Mouse (Mus musculus) cerebellum, adult 2 months (tissue): ENCODE measurements at regions not wholly inside any gene's neighbourhood (a gene's known extent, or its start where the extent isn't known, plus 50 kb on each side); places are given as distances from the start of the nearest gene placed in this dataset.

Source experiments
- DNase-seq, 2 experiments: peaks; one replicate each; pipeline ENCODE4 v3.0.0; 2021
- H3K27ac ChIP-seq: fragments of 200-500 bp; 2 replicates; pipeline ENCODE4 v1.5.1; 2012; ENCODE audit warnings: low read length, control low read depth, inconsistent platforms; ENCODE audit not compliant: insufficient read depth
- H3K27me3 ChIP-seq: fragments of 200-500 bp; 2 replicates; pipeline ENCODE4 v1.6.1; 2012; ENCODE audit warnings: inconsistent platforms, mild to moderate bottlenecking, low read length, moderate library complexity; ENCODE audit not compliant: control insufficient read depth, insufficient read depth
- H3K4me1 ChIP-seq: fragments of 200-500 bp; 2 replicates; pipeline ENCODE4 v1.6.1; 2011; ENCODE audit warnings: low read length; ENCODE audit not compliant: control insufficient read depth, insufficient read depth
- H3K4me3 ChIP-seq: fragments of 200-500 bp; replicated peaks from 2 replicates; pipeline ENCODE3; 2011; ENCODE audit warnings: mild to moderate bottlenecking, low read depth, low read length, control low read depth; ENCODE audit not compliant: insufficient read depth
- CTCF ChIP-seq: fragments of 200-500 bp; IDR thresholded peaks from 2 replicates; pipeline ENCODE4 v1.5.1; 2011; ENCODE audit warnings: low read depth, mild to moderate bottlenecking, control low read depth, low read length, moderate library complexity, borderline replicate concordance; ENCODE audit not compliant: insufficient read depth
- POLR2A ChIP-seq: fragments of 200-500 bp; IDR thresholded peaks from 2 replicates; pipeline ENCODE4 v1.6.1; 2011; ENCODE audit warnings: low read length, control low read depth, borderline replicate concordance; ENCODE audit not compliant: insufficient read depth
- WGBS: fragments of 180-500 bp; shearing (Covaris S2); methylation state at CpG from one replicate; pipeline ENCODE4 v1.1.7; 2018; 5-methylcytosine and 5-hydroxymethylcytosine counted together

GRCm38 (mm10) chr7:36522960-36523359 lies 175.0 kb upstream of the Tshz3 start:
- H3K27ac ChIP-seq = no peak overlapping the region
- 75% methylated on average over 5 of the region's 5 CpGs for WGBS
- no peaks in the 10 kb centered on the region for H3K27me3 ChIP-seq
- no peak for TF ChIP-seq POLR2A
- TF ChIP-seq CTCF = no peak
- H3K4me3 ChIP-seq = no peak overlapping the region
- no peak for DNase-seq
- H3K4me1 ChIP-seq = no peaks in the 10 kb centered on the region

GRCm38 (mm10) chr7:36526148-36526547 lies 171.8 kb upstream of the Tshz3 start:
- WGBS = 22% methylated on average over 7 of the region's 7 CpGs
- H3K4me1 ChIP-seq = no peaks in the 10 kb centered on the region
- DNase-seq = no peak
- H3K4me3 ChIP-seq = no peak overlapping the region
- no peaks in the 10 kb centered on the region for H3K27me3 ChIP-seq
- no peak overlapping the region for H3K27ac ChIP-seq
- TF ChIP-seq POLR2A = no peak
- TF ChIP-seq CTCF = no peak

- 70% methylated on average over 3 of the region's 3 CpGs for WGBS
- TF ChIP-seq POLR2A (no peak), CTCF (no peak)
These were observed 171.2 kb upstream of the Tshz3 start for GRCm38 (mm10) chr7:36526692-36527091.

GRCm38 (mm10) chr7:36529504-36530065 lies 168.3 kb upstream of the Tshz3 start:
- no peaks in the 10 kb centered on the region for H3K27me3 ChIP-seq
- H3K4me3 ChIP-seq = no peak overlapping the region
- 85% methylated on average over 15 of the region's 15 CpGs for WGBS
- no peaks in the 10 kb centered on the region for H3K4me1 ChIP-seq
- H3K27ac ChIP-seq = no peak overlapping the region
- TF ChIP-seq CTCF (no peak), POLR2A (no peak)
- no peak for DNase-seq

More at GRCm38 (mm10) chr7:36526692-36527091, 171.2 kb upstream of the Tshz3 start:
- no peak overlapping the region for H3K4me3 ChIP-seq
- no peaks in the 10 kb centered on the region for H3K27me3 ChIP-seq
- H3K27ac ChIP-seq = no peak overlapping the region
- H3K4me1 ChIP-seq = no peaks in the 10 kb centered on the region
- no peak for DNase-seq

GRCm38 (mm10) chr7:36531559-36531958 lies 166.4 kb upstream of the Tshz3 start:
- no peak for DNase-seq
- Histone ChIP-seq H3K27me3 (no peaks in the 10 kb centered on the region), H3K4me1 (no peaks in the 10 kb centered on the region), H3K4me3 (no peak overlapping the region), H3K27ac (no peak overlapping the region)
- WGBS = 74% methylated on average over 1 of the region's 1 CpGs
- TF ChIP-seq CTCF (no peak), POLR2A (no peak)

- Histone ChIP-seq H3K27me3 (no peaks in the 10 kb centered on the region), H3K4me1 (no peaks in the 10 kb centered on the region), H3K4me3 (no peak overlapping the region), H3K27ac (no peak overlapping the region)
- WGBS = 72% methylated on average over 11 of the region's 11 CpGs
- no peak for DNase-seq
- TF ChIP-seq POLR2A = no peak
- no peak for TF ChIP-seq CTCF
These were observed 159.8 kb upstream of the Tshz3 start for GRCm38 (mm10) chr7:36538111-36538510.

GRCm38 (mm10) chr7:36548007-36548406 lies 149.9 kb upstream of the Tshz3 start:
- Histone ChIP-seq H3K27me3 (peaks cover 2% of the 10 kb centered on the region), H3K27ac (no peak overlapping the region), H3K4me3 (no peak overlapping the region), H3K4me1 (no peaks in the 10 kb centered on the region)
- WGBS = 53% methylated on average over 14 of the region's 14 CpGs
- no peak for TF ChIP-seq CTCF
- TF ChIP-seq POLR2A = no peak
- no peak for DNase-seq

GRCm38 (mm10) chr7:36548440-36548839 lies 149.5 kb upstream of the Tshz3 start:
- Histone ChIP-seq H3K27ac (no peak overlapping the region), H3K4me1 (no peaks in the 10 kb centered on the region), H3K27me3 (peaks cover 2% of the 10 kb centered on the region), H3K4me3 (no peak overlapping the region)
- DNase-seq = no peak
- 86% methylated on average over 5 of the region's 5 CpGs for WGBS
- TF ChIP-seq CTCF = no peak
- no peak for TF ChIP-seq POLR2A

- no peak overlapping the region for H3K4me3 ChIP-seq
- TF ChIP-seq POLR2A = no peak
- no peak overlapping the region for H3K27ac ChIP-seq
- no peak for DNase-seq
- no peaks in the 10 kb centered on the region for H3K4me1 ChIP-seq
- H3K27me3 ChIP-seq = no peaks in the 10 kb centered on the region
- WGBS = 79% methylated on average over 2 of the region's 2 CpGs
These were observed 126.9 kb upstream of the Tshz3 start for GRCm38 (mm10) chr7:36571061-36571460.
